ENCODE assay signal across 8 mouse cellular contexts in genomic region chr11:75166193-75166842, GRCm38 (mm10). TPM values are rescaled to one million over a fixed set of nuclear protein-coding genes. Genes with fewer than 3 reads are reported as not detected.
DNase-seq lines count a peak whose midpoint lies in the region; ATAC-seq and TF ChIP-seq lines count a peak whose summit lies in the region.

No protein-coding gene starts in this region.

- TF ChIP-seq CTCF in kidney, postnatal 0 days (IDR thresholded peaks at IDR 0.05; ENCODE audit: low read depth): no peak

- H3K27me3 ChIP-seq in kidney, postnatal 0 days (ENCODE audit: insufficient read depth, low read length): peaks cover 7% of the 10 kb centered on the region; the same call in 1 of the 2 replicates
- H3K27me3 ChIP-seq in neural tube, embryonic 12.5 days (replicated peaks): peaks cover 91% of the 10 kb centered on the region

- H3K9me3 ChIP-seq in kidney, postnatal 0 days (replicated peaks; ENCODE audit: low read length): no peaks in the 10 kb centered on the region
- no peaks in the 10 kb centered on the region for H3K9me3 ChIP-seq in neural tube, embryonic 12.5 days

- peak overlapping the region; percentile 89; the same call in 1 of the 2 replicates for H3K27ac ChIP-seq in kidney, postnatal 0 days
- H3K27ac ChIP-seq in neural tube, embryonic 12.5 days: no peak overlapping the region

- 12% methylated on average over 55 of the region's 55 CpGs for whole genome bisulfite sequencing in kidney, postnatal 0 days
- WGBS in neural tube, embryonic 12.5 days: 3% methylated on average over 55 of the region's 55 CpGs

- peak overlapping the region; percentile 80 for H3K4me2 ChIP-seq in kidney, postnatal 0 days (ENCODE audit: low read length)
- peak overlapping the region; percentile 89 for H3K4me2 ChIP-seq in neural tube, embryonic 12.5 days (replicated peaks)

- peak; percentile 28 to 41 for DNase-seq in cerebellum, postnatal 10 days
- no peak for DNase-seq in cerebellum, postnatal 4 days (ENCODE audit: low spot score in 2 of 2)
- peak; percentile 39 for DNase-seq in urinary bladder, postnatal 25 days (ENCODE audit: low spot score)
- DNase-seq in urinary bladder, postnatal 4 days (ENCODE audit: low spot score in 2 of 2): no peak
- DNase-seq in kidney, postnatal 0 days (ENCODE audit: low spot score): no peak
- DNase-seq in left cerebral cortex, adult 8-10 months (ENCODE audit: low spot score in 2 of 2): no peak
- no peak for DNase-seq in right cerebral cortex, adult 18-20 months

- peak overlapping the region; percentile 70 for H3K9ac ChIP-seq in kidney, postnatal 0 days (ENCODE audit: low read depth, low read length)
- peak overlapping the region; percentile 60 for H3K9ac ChIP-seq in neural tube, embryonic 12.5 days

- H3K36me3 ChIP-seq in kidney, postnatal 0 days (ENCODE audit: insufficient read depth, low read length): peaks cover 23% of the 10 kb centered on the region; the same call in 1 of the 2 replicates
- H3K36me3 ChIP-seq in neural tube, embryonic 12.5 days: peaks cover 25% of the 10 kb centered on the region

- ATAC-seq in kidney, postnatal 0 days (replicated peaks; ENCODE audit: low FRiP score, low read depth): no peak
- no peak for ATAC-seq in neural tube, embryonic 12.5 days (ENCODE audit: low FRiP score, low read depth)

- peak overlapping the region; percentile 63 for H3K4me3 ChIP-seq in kidney, postnatal 0 days (replicated peaks; ENCODE audit: low read depth, low read length)
- H3K4me3 ChIP-seq in neural tube, embryonic 12.5 days: peak overlapping the region; percentile 52

- H3K4me1 ChIP-seq in kidney, postnatal 0 days (replicated peaks; ENCODE audit: insufficient read depth, low read length): peaks cover 31% of the 10 kb centered on the region
- peaks cover 59% of the 10 kb centered on the region for H3K4me1 ChIP-seq in neural tube, embryonic 12.5 days

RNA-seq across cellular contexts. Expression of gene Hic1, which starts 3.0 kb away (rescaled TPM):
- 18.5 and 26.9 TPM in 2 replicates for polyA plus RNA-seq in kidney, postnatal 0 days (2015; fragmentation: Nextera tagmentation; extraction: Ambion mirVana)
- 17.1 and 17.8 TPM in 2 replicates for polyA plus RNA-seq in neural tube, embryonic 12.5 days (2016; fragmentation: Nextera tagmentation; extraction: Ambion mirVana)
- 1 to 10 TPM; 3.2 to 3.7 (median 3.4) TPM for total RNA-seq in left cerebral cortex, adult 8-10 months (2022)

RNA-seq across cellular contexts. Expression of gene Ovca2, which starts 12.3 kb away (rescaled TPM):
- 26.6 and 28.3 TPM in 2 replicates for polyA plus RNA-seq in kidney, postnatal 0 days (2015; fragmentation: Nextera tagmentation; extraction: Ambion mirVana)
- polyA plus RNA-seq in neural tube, embryonic 12.5 days (2016; fragmentation: Nextera tagmentation; extraction: Ambion mirVana): 23.1 and 23.9 TPM in 2 replicates
- total RNA-seq in left cerebral cortex, adult 8-10 months (2022): 10 to 100 TPM; 12.8 to 13.5 (median 13.2) TPM

RNA-seq across cellular contexts. Expression of gene Dph1, which starts 24.7 kb away (rescaled TPM):
- 26.3 TPM in 2 replicates for polyA plus RNA-seq in kidney, postnatal 0 days (2015; fragmentation: Nextera tagmentation; extraction: Ambion mirVana)
- 16.7 and 18.4 TPM in 2 replicates for polyA plus RNA-seq in neural tube, embryonic 12.5 days (2016; fragmentation: Nextera tagmentation; extraction: Ambion mirVana)
- 10 to 100 TPM; 22.7 to 28.7 (median 27.0) TPM for total RNA-seq in left cerebral cortex, adult 8-10 months (2022)

RNA-seq across cellular contexts. Expression of gene Rtn4rl1, which starts 27.3 kb away (rescaled TPM):
- polyA plus RNA-seq in kidney, postnatal 0 days (2015; fragmentation: Nextera tagmentation; extraction: Ambion mirVana): 4.2 and 4.6 TPM in 2 replicates
- polyA plus RNA-seq in neural tube, embryonic 12.5 days (2016; fragmentation: Nextera tagmentation; extraction: Ambion mirVana): 9.9 and 14.5 TPM in 2 replicates
- 10 to 100 TPM; 67.2 to 72.6 (median 67.9) TPM for total RNA-seq in left cerebral cortex, adult 8-10 months (2022)

Comparison
In these comparisons a context has a peak if more than half of its experiments do, and no peak if none do; other contexts are left out.
1. DNase-seq: peak in cerebellum, postnatal 10 days (2 of 2) and urinary bladder, postnatal 25 days (single experiment); none in cerebellum, postnatal 4 days (0 of 2), urinary bladder, postnatal 4 days (0 of 2), kidney, postnatal 0 days (single experiment), left cerebral cortex, adult 8-10 months (0 of 2) and right cerebral cortex, adult 18-20 months (single experiment).